ENCODE assay signal across 9 mouse cellular contexts in genomic region chr6:52962600-52963429, GRCm38 (mm10).
A peak's percentile ranks its signal among the peaks of the same experiment; 100 is the strongest.
DNase-seq lines count a peak whose midpoint lies in the region; ATAC-seq lines count a peak whose summit lies in the region.
"Had no signal": no experiment of that assay in that cellular context is flagged by ENCODE, and none has a peak within 500 bp of the region (broad histone marks: within the 10 kb centered on the region; RNA-seq: fewer than 3 reads in every experiment).

No protein-coding gene starts in this region.

- peak overlapping the region; percentile 49; the same call in 1 of the 2 replicates for H3K27ac ChIP-seq in kidney, embryonic 16.5 days (ENCODE audit: low read length)
- H3K27ac ChIP-seq in embryonic facial prominence, embryonic 10.5 days (replicated peaks): peak overlapping the region; percentile 69

- ATAC-seq in kidney, embryonic 16.5 days (ENCODE audit: low FRiP score, low TSS enrichment): no peak

- H3K4me2 ChIP-seq in kidney, embryonic 16.5 days (replicated peaks; ENCODE audit: low read depth, low read length): no peak overlapping the region

- H3K9ac ChIP-seq in kidney, embryonic 16.5 days (replicated peaks; ENCODE audit: low read length): no peak overlapping the region

- no peaks in the 10 kb centered on the region for H3K9me3 ChIP-seq in kidney, embryonic 16.5 days (ENCODE audit: low read length)
- H3K9me3 ChIP-seq in embryonic facial prominence, embryonic 10.5 days: no peaks in the 10 kb centered on the region

- DNase-seq in adrenal gland, postnatal 14 days: peak; percentile 63
- DNase-seq in adrenal gland, postnatal 4 days (ENCODE audit: low spot score in 2 of 2): no peak
- no peak for DNase-seq in kidney, postnatal 25 days
- no peak for DNase-seq in embryonic facial prominence, embryonic 10.5 days (ENCODE audit: low spot score)
- DNase-seq in naive thymus-derived CD4-positive, alpha-beta T cell, adult 2 months (ENCODE audit: low read depth): peak; percentile 22
- no peak for DNase-seq in frontal cortex, postnatal 25 days (ENCODE audit: low spot score in 2 of 2)
- DNase-seq in thymus, postnatal 25 days: no peak
- DNase-seq: B cell, adult 2 months had no signal

- 52% methylated on average over 4 of the region's 4 CpGs for WGBS in kidney, embryonic 16.5 days
- 70% methylated on average over 4 of the region's 4 CpGs for WGBS in embryonic facial prominence, embryonic 10.5 days

- H3K36me3 ChIP-seq in kidney, embryonic 16.5 days (ENCODE audit: insufficient read depth, low read length): no peaks in the 10 kb centered on the region
- H3K36me3 ChIP-seq in embryonic facial prominence, embryonic 10.5 days (replicated peaks): no peaks in the 10 kb centered on the region

- no peak overlapping the region for H3K4me3 ChIP-seq in kidney, embryonic 16.5 days (ENCODE audit: low read length)
- H3K4me3 ChIP-seq in embryonic facial prominence, embryonic 10.5 days: no peak overlapping the region

- H3K27me3 ChIP-seq in kidney, embryonic 16.5 days (ENCODE audit: insufficient read depth, low read length): no peaks in the 10 kb centered on the region
- H3K27me3 ChIP-seq in embryonic facial prominence, embryonic 10.5 days (replicated peaks; ENCODE audit: low read depth, poor library complexity, severe bottlenecking): no peaks in the 10 kb centered on the region

- H3K4me1 ChIP-seq in kidney, embryonic 16.5 days (ENCODE audit: insufficient read depth, low read length): peaks cover 21% of the 10 kb centered on the region
- H3K4me1 ChIP-seq in embryonic facial prominence, embryonic 10.5 days: peaks cover 72% of the 10 kb centered on the region

Comparison
In these comparisons a context has a peak if more than half of its experiments do, and no peak if none do; other contexts are left out.
1. DNase-seq: peak in adrenal gland, postnatal 14 days (single experiment) and naive thymus-derived CD4-positive, alpha-beta T cell, adult 2 months (single experiment); none in adrenal gland, postnatal 4 days (0 of 2), kidney, postnatal 25 days (0 of 2), embryonic facial prominence, embryonic 10.5 days (single experiment), frontal cortex, postnatal 25 days (0 of 2) and thymus, postnatal 25 days (single experiment).